Mouse (Mus musculus) fibroblast of lung, adult 2 months (primary cell): Measurements from ENCODE around the gene Prpsap1.
"Not testable (repeated sequence)": the region's sequence is repeated elsewhere in the genome, so short reads cannot be mapped to it uniquely, and the experiment has no call there.

Experiments used
- DNase-seq: peaks from one replicate; pipeline ENCODE4 v3.0.0-alpha.2; 2011; ENCODE audit warnings: low read depth

Gene Prpsap1

DNA sequence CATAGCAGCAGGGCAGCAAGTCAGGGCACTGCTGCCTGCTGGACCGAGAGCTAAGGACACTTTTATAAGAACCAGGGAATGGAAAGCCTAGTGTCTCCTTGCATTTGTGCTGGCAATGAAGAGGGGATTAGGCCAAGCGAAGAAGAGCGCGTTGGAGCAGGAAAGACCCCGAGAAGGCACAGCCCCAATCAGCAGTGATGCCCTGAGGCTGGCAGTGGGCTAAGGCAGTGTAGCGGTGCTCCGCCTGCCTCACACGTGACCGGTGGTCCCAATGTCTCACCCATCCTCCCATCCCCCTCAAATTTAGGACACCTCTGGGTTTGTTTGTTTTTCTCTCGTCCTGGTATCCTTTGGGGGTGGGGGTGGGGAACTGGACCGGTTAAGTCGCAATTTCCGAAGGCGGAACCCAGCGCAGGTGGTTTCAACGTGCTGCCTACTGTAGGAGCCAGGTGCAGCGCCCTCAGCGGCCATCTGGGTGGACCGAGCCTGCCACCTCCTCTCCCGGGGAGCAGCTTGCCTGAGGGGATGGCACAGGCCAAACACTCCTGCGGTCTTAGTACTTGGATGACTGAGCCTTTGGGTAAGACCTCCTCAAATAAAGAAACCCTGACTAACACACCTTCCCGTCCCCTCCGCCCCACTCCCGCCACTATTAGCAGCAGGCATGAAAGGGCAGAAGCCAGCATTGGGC, 21.5 kb upstream of the Prpsap1 start:
- no peak for DNase-seq

DNA sequence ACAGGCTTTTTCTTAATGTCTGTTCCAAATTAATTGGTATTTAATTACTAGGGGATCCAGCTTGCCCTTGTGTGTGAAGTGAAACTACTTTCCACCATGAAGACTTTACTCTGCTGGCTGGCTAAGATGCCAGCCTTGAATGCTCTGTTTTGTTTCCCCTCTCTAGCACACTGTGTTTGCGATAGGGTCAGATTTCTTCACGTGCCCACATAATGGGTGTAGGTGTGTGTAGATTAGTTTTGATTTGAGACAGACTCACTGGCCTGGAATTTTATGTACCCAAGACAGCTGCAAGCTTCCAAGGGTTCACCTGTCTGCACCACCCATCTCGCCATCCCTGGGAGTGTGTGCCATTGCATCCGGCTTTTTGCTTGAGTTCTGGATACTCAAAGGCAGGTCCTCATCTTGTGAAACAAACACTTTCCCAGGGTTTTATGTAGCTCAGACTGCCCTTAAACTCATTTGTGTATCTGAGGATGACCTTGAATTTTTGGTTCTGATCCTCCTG, 19.6 kb upstream of the Prpsap1 start:
- no peak for DNase-seq

DNA sequence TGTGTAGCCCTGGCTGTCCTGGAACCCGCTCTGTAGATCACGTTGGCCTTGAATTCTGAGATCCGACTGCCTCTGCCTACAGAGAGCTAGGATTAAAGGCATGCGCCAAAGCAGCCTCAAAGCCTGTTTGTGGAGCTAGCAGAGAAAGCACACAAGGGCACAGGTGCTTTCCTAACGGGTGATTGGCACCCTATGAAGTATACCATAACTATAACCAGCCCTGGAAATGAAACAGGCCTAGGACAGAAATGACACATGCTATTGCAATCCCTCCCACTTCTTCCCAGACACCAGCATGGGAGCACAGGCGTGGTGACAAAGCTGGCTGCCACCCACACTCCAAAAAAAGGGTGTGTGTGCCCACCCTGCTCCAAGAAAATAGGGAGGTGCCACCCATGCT, 19.0 kb upstream of the Prpsap1 start:
- DNase-seq: no peak

DNA sequence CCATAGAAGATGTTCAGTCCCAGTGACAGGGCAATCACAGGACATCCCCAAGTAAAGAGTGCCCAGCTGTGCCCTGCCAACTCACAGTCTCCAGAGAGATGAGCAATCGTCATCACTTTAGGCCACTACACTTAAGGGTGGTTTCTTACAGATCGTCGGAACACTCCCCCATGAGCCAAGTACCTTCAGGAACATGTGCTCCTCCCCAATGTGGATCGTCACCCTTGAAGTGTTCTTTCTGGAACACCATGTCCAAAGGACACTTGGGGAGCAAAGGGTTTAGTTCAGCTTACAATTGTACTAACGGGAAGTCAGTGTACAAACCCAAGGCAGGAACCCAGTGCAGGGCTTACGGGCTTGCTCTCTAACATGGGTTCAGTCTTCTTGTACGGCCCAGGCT, 18.2 kb upstream of the Prpsap1 start:
- DNase-seq: no peak

DNA sequence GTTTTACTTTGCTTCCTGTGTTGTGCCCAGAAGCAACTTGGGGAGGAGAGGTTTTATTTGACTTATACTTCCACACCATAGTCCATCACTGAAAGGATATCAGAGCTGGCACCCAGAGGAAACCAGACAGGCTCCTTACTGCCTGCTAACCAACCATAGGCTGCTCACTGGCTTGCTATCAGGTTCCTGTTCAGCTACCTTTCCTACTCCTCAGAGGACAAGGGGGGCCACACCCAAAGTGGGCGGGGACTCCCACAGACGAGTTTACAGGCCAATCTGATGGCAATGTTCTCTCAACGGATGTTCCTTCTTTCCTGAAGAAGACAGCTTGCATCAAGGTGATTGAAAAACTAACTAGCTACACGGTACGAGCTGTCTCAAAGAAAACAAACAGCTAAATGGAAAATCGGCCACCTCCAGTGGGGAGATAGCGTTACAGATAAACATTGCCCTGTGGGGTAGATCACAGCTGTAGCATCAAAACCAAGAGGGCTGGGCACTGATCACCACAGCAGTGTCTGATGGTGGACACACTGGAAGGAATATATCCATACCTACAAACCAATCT, 17.4 kb upstream of the Prpsap1 start:
- no peak for DNase-seq

DNA sequence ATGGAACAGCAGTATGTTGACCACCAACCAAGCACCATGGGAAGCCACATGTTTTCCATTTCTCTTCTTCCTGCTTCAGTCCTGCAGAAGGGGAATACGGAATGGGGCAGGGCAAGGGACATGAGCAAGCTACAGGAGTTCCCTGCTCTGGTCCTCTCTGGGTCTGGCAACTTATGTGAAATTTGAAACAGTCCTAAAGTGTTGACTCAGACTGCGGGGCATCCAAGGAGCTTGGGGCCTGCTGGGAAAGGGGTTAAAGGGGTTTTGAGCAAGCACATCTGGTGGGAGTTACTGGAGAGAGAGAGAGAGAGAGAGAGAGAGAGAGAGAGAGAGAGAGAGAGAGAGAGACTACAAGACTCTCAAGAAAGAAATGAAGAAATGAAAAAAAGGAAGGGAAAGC, 14.7 kb upstream of the Prpsap1 start:
- DNase-seq: no peak

DNA sequence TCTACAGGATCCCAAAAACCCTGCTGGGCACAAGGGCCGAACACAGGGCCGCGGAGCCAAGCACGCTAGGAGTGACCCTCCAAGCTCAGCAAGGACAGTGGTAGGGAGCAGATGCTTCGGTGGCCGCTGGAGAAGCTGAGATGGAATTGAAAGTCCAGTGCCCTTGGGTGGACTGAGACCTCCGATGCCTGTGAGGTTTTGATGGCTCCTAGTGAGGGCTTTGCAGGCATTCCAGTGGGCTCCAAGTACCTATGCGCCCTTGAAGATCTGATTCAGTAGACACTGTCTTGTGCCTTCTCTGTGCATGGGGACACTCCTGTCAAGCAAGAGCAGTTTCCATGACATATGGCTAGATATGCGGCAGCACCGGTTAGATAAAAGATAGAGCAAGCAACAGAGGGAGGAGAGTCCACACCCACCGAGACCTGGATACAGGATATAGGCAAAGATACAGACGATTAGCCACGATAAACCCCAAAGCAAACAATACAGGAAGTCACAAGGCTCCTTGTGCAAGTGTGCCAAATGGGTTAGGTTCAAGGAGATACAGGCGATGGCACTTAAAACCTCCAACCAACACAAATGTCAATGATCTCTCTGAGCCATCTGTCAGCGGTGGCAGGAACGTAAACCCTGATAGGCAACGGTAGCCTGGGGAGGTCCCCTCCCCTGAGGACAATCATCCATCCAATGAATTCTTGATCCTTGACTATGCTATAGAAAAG, 12.3 kb upstream of the Prpsap1 start:
- no peak for DNase-seq

DNA sequence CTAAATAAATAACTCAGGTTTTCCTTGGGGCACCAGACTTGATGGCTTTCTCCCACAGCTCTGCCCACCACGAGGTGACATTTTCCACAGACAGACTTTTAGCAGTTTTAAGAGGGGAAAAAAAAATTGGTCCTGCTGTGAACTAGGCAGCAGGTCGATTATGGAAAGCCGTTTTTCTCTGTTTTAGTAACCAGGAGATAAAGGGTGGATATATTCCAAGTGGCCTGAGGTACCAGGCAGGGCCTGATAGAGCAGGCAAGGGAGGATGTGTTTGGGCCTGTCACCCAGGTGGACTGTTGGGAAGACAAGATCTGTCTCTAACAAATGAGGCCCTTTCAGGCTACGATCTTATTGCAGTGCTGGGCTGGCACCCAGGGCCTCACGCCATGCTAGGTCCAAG, 11.6 kb upstream of the Prpsap1 start:
- DNase-seq: no peak

DNA sequence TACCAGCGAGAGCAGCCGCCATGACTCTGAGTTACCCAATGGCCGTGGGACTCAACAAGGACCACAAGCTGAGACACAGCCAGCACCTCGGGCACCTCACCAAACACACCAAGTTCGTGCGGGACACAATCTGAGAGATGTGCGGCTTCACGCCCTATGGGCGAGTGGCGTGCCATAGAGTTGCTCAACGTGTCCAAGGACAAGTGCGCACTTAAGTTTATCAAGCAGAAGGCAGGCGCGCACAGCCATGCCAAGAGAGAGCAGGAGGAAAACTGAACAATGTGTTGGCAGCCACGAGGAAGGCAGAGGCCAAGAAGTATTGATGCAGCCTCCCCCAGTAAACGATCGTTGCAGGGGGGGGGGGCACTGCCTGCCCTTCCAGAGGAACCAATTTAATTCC, 10.5 kb upstream of the Prpsap1 start:
- DNase-seq: no peak

DNA sequence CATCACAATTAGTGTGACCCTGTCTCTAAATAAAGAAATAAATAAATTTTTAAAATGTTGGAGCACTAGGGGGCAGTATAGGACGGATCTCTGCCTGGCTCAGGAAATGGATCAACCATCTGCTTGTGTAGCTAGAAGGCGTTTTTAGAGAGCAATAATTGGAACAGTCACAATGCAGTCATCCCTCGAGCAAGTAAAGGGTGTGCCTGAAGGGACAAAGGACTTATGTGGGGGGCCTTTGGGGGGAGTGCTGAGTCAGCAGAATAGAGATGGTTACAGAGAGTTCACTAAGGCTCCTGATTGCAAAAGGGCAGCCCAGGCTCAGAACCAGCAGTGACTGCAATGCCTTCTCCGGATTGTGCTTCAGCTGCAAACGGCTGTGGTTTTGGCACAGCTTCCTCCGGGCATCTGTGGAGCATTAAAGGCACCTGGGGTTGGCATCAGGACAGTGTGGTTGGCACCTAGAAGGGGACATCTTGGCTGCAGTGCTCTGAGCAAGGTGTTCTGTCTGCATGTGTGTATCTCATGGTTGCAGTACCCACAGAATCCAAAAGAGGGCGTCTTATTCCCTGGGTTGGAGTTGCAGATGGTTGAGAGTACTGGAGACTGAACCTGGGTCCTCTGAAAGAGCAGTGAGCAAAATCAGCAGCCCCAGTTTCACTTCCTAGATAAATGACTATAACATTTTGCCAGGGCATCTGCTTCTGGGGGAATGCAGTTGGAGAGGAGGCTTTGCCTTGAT, 7.2 kb upstream of the Prpsap1 start:
- peak; percentile 53 for DNase-seq

DNA sequence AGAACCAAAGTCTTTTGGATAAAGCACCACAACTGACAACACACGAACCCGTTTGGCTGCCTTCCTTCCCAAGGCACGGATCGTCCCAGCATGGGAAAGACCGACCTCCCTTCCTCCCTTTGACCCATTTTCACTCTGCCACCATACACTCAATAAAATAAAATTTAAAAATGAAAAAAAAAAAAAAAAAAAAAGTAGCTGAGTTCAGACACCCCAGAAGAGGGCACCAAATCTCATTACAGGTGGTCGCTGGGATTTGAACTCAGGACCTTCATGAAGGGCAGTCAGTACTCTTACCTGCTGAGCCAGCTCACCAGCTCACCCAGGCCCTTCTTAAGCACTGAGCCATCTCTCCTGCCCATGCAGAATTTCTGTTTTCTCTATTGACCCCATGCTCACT, 5.0 kb upstream of the Prpsap1 start:
- no peak for DNase-seq

DNA sequence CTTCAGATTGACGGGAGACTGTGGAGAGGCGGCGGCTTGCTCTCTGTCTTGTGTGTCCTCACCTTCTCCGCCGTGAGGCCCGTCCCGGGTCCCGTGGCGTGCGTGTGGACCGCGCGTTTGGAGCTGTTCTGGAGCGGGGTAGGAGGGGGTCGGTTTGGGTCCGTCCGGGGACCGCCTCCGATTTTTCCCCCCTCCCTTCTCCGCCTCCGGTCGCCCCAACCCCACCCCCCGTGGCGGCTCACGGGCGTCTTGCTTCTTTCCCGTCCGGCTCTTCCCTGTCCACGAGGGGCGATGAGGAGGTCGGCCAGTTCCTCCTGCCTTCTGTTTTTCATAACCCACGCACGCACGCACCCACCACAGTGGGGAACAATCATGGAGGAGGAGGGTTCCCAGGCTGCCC, 4.6 kb upstream of the Prpsap1 start:
- no peak for DNase-seq

DNA sequence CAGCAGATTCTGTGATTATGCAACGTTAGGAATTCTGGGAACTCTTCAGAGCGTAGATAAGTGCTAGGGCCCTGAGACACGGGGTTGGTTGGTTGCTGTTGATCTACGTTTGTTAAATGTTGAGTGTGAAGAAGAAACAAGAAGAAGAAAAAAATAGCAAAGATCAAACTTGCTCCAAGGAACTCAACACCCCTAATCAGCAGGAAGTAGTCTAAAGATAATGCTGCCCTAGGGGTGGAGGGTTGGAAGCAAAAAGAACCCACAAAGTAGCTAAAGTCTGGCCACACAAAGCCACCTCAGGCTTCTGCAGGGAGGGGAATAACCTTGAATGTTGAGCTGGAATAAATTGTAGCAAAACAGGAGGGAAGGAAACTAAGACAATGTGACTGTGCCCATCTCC, 3.3 kb upstream of the Prpsap1 start:
- DNase-seq: no peak

DNA sequence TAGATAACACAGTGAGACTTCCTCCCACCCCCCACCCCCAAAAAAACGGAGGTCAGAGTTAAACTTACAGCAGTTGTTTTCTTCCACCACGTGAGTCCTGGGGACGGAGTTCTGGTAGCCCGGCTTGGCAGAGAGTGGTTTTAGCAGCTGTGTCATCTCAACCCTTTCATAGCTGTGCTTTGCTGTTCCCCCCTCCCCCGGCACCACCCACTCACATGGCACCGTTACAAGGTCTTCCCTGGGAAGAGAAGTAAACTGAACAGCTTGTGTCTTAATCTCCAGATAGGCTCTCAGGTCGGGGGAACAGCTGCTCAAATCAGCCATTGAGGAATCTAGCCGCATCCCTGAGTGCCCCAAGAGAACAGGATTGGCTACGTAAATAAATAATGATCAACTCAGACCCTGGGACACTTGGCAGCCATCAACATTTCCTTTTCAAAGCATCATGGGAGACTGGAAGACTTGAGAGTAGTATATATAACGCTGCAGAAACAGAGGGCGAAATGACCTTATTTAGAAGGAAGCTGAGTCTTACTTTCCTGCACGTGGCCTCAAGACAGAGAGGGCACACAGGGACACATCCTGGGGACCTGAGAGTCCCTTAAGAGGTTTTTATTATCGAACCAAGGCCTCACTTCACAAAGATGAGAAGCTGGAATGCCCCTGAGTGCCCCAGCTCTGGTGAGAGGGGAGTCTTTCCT, 622 bp upstream of the Prpsap1 start:
- no peak for DNase-seq

DNA sequence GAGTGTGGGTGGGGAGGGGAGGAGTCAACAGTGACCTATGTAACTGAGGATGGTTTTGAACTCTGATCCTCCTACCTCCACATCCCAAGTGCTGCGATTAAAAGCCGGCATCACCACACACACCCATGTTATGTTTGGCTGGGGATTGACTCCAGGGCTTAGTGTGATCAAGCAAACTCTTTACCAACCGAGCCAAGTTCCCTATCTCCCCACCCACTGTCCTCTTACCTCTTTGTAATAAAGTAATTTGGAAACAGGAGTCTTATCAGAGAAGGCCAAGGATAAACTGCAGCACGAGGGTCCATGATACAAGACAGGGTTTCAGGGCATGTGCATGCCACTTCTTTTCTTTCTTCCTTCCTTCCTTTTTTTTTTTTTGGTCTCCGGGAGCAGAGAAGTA, 811 bp downstream of the Prpsap1 start:
- DNase-seq: no peak

DNA sequence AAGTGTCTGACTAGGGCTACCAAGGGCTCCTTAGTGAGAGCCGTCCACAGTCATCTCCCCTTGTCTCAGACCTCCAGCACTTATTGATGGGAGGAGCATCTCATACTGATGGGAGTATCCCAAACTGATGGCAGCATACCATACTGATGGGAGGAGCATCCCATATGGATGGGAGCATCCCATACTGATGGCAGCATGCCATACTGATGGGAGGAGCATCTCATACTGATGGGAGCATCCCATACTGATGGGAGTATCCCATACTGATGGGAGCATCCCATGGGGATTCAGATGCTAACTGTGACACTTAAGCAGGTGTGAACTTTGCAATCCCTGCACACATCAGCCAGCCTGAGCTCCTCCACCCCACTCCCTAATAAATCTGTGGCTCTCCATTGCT, 1.5 kb downstream of the Prpsap1 start:
- not testable (repeated sequence) for DNase-seq

DNA sequence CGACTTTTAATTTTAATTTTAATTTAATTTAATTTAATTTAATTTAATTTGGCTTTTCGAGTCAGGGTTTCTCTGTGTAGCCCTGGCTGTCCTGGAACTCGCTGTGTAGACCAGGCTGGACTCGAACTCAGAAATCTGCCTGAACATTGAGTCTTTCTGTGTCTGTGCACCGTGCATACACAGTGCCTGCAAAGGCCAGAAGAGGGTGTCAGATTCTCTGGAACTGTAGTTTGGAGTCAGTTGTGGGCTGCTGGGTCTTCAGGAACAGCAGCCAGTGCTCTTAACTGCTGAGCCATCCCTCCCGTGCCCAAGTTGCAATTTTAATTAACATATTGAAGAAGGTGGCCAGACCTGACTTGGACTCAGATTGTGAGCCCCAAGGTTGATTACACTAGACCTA, 2.7 kb downstream of the Prpsap1 start:
- DNase-seq: no peak

DNA sequence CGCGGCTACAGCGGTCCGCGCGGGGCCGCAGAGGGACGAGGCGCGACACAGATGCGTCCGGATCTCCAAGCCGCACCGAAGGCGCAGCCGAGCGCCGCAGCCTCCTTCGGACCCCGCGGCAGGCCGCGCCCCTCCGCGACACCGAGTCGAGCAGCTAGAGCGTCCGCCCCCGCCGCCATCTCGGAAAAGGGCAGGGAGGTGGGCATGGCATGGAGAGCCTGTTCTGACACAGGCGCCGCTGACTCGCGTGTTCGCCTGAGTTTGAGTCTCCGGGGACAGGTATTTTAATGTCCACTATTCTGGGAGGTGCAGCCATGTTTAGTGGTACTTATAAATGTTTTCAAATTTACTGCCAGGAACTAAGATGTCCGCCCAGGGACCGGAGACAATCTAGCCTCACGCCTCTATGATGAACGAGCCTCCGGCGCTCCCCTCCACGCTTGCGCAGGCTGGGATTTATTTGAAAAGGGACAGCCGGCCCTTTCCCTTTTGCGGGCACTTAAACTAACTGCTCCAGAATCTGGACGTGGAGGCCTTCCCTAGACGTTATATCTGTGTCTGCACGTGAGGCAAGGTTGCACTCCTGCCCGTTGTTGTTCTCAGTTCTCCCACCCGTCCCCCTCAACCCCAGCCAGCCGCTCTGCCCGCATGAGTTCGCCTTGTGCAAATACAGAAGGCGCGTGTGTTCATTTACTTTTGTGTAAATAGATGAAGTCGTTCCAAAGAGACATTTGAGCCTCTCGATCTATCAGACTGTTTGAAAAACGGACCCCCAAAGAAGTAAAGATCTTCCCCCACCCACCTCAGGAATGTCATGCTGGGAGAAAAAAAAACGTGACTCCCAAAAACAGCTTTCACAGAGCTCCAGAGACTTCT, 3.5 kb downstream of the Prpsap1 start:
- peak; percentile 69 for DNase-seq

DNA sequence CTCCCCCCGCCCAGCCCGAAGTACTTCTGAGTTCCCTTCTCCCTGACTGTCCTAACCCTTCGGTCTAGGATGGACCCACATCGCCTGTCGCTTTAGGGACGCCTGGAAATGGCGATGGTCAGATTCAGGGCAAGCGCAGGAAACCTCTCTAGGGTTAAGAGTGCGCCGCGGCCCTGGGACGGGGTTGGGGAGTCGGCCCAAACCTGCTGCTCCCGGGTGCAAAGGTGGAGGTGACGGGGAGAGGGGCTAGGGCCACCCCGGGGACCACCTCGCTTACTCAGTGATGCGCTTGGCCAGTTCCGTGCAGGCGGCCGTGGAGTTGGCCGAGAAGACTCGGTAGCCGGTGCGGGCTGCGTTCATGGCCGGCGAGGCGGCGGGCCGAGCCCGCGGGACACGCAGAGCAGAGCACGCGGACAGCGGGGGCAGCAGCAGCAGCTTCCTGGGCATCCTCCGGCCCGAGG, 4.2 kb downstream of the Prpsap1 start:
- DNase-seq: no peak

DNA sequence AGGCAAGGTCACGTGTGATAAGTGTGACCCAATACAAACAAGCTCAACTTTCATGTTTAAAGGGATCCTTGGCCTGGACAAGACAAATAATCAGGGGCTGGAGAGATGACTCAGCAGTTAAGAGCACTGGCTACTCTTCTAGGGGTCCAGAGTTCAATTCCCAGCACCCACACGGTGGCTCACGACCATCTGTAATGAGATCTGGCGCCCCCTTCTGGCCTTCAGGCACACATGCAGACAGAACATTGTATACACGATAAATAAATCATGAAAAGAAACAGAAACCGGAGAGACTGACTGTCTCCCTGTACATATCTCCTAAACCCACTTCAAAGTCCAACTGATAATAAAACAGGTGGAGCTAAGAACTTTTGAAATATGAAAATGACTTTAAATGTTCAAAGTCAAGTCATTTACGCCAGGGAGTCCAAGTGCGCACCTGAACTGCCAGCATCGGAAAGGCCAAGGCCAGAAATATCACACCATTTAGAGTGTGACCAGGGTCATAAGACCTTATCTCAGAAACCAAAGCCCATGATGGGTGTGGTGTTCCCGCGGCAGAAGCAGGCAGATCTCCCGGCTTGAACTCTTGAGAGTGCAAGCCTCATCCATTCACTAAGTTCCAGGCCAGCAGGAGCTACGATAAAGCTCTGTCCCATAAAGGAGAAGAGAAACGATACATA, 5.2 kb downstream of the Prpsap1 start:
- no peak for DNase-seq
